Mouse (Mus musculus) CD8-positive naive resting alpha-beta T cell, adult 57 days (primary cell): Measurements from ENCODE around the gene Olfr1338. TPM values are rescaled to one million over a fixed set of nuclear protein-coding genes. Genes with fewer than 3 reads are reported as not detected.

Experiments used
- total RNA-seq: library from RNA; stranded (reverse); gene quantifications from one replicate; pipeline ENCODE4 v1.2.4, GENCODE M21; 2023

Olfr1338 gene
- total RNA-seq = not detected

GRCm38 (mm10) chr4:118758637-118759036 is at the start of gene Olfr1338:
Gene Olfr1338 (minus strand): TSS chr4:118758737.

GRCm38 (mm10) chr4:118782486-118782885 is 23.9 kb upstream of the Olfr1338 start, which contains the start of gene Olfr1337:
Gene Olfr1337 (minus strand): TSS chr4:118782586.

GRCm38 (mm10) chr4:118731875-118732274 is 26.7 kb downstream of the Olfr1338 start, which contains the start of gene Olfr1339:
Gene Olfr1339 (plus strand): TSS chr4:118732175.

GRCm38 (mm10) chr4:118719838-118720237 is 38.7 kb downstream of the Olfr1338 start, which contains the start of gene Olfr1340:
Gene Olfr1340 (plus strand): TSS chr4:118720138.

GRCm38 (mm10) chr4:118703223-118703622 is 55.3 kb downstream of the Olfr1338 start, which contains the start of gene Olfr1341:
Gene Olfr1341 (plus strand): TSS chr4:118703523.

Other genes starting within 250 kb of the Olfr1338 start
- not detected for gene 2610528J11Rik, start 231.7 kb downstream of the Olfr1338 start, total RNA-seq
- gene Tmem125, start 214.7 kb downstream of the Olfr1338 start, total RNA-seq = not detected
- not detected for gene Cfap57, start 138.0 kb downstream of the Olfr1338 start, total RNA-seq
- gene Ebna1bp2, start 137.9 kb downstream of the Olfr1338 start, total RNA-seq = 69.7 TPM
- gene Olfr62, start 99.8 kb downstream of the Olfr1338 start, total RNA-seq = not detected
- gene Olfr1342, start 66.0 kb downstream of the Olfr1338 start, total RNA-seq = not detected
- gene Olfr1341, start 55.2 kb downstream of the Olfr1338 start, total RNA-seq = not detected
- not detected for gene Olfr1340, start 38.6 kb downstream of the Olfr1338 start, total RNA-seq
- not detected for gene Olfr1339, start 26.6 kb downstream of the Olfr1338 start, total RNA-seq
- gene Olfr1337, start 23.8 kb upstream of the Olfr1338 start, total RNA-seq = not detected
- not detected for gene Olfr1335, start 51.2 kb upstream of the Olfr1338 start, total RNA-seq
- not detected for gene Olfr1333, start 77.5 kb upstream of the Olfr1338 start, total RNA-seq
- not detected for gene Olfr1331, start 105.9 kb upstream of the Olfr1338 start, total RNA-seq
- not detected for gene Olfr1330, start 129.9 kb upstream of the Olfr1338 start, total RNA-seq
- not detected for gene Olfr1329, start 158.7 kb upstream of the Olfr1338 start, total RNA-seq
- gene Olfr1328, start 179.9 kb upstream of the Olfr1338 start, total RNA-seq = not detected
- not detected for gene Lao1, start 202.8 kb upstream of the Olfr1338 start, total RNA-seq